Mouse (Mus musculus): ENCODE measurements around the gene Acaca.
"Not testable (repeated sequence)": the region's sequence is repeated elsewhere in the genome, so short reads cannot be mapped to it uniquely, and the experiment has no call there.

The Acaca gene

GRCm38 (mm10) chr11:84340630-84341029 is 211.2 kb downstream of the Acaca start:
- no peak for DNase-seq

GRCm38 (mm10) chr11:84344522-84345236 is 215.2 kb downstream of the Acaca start:
- DNase-seq, result no peak

- DNase-seq, result peak; percentile 26
These were observed 218.3 kb downstream of the Acaca start for GRCm38 (mm10) chr11:84347766-84348165.

GRCm38 (mm10) chr11:84348843-84349825 is 219.7 kb downstream of the Acaca start:
- no peak for DNase-seq

GRCm38 (mm10) chr11:84351150-84351549 is 221.7 kb downstream of the Acaca start:
- DNase-seq, result no peak

GRCm38 (mm10) chr11:84353058-84353726 is 223.7 kb downstream of the Acaca start:
- DNase-seq, result no peak

GRCm38 (mm10) chr11:84357304-84357703 is 227.8 kb downstream of the Acaca start:
- no peak for DNase-seq

- DNase-seq, result no peak
These were observed 228.3 kb downstream of the Acaca start for GRCm38 (mm10) chr11:84357771-84358170.

- DNase-seq, result no peak
These were observed 232.1 kb downstream of the Acaca start for GRCm38 (mm10) chr11:84361551-84361950.

GRCm38 (mm10) chr11:84362633-84363243 is 233.3 kb downstream of the Acaca start:
- no peak for DNase-seq

GRCm38 (mm10) chr11:84365313-84365712 is 235.8 kb downstream of the Acaca start:
- DNase-seq, result no peak

- DNase-seq, result no peak
These were observed 239.4 kb downstream of the Acaca start for GRCm38 (mm10) chr11:84368902-84369301.

GRCm38 (mm10) chr11:84373122-84373521 is 243.7 kb downstream of the Acaca start:
- DNase-seq, result no peak

GRCm38 (mm10) chr11:84375951-84376496 is 246.6 kb downstream of the Acaca start:
- no peak for DNase-seq

GRCm38 (mm10) chr11:84376510-84377365 is 247.3 kb downstream of the Acaca start:
- DNase-seq, result no peak

GRCm38 (mm10) chr11:84382450-84382849 is 253.0 kb downstream of the Acaca start:
- DNase-seq, result no peak

- DNase-seq, result no peak
These were observed 254.4 kb downstream of the Acaca start for GRCm38 (mm10) chr11:84383891-84384290.

GRCm38 (mm10) chr11:84389332-84389731 is 259.9 kb downstream of the Acaca start:
- DNase-seq, result no peak

GRCm38 (mm10) chr11:84391126-84391525 is 261.7 kb downstream of the Acaca start:
- no peak for DNase-seq

GRCm38 (mm10) chr11:84392066-84392465 is 262.6 kb downstream of the Acaca start:
- DNase-seq, result not testable (repeated sequence)

GRCm38 (mm10) chr11:84393571-84393970 is 264.1 kb downstream of the Acaca start:
- DNase-seq, result no peak
